Mouse (Mus musculus): ENCODE measurements at regions not wholly inside any gene's neighbourhood (a gene's known extent, or its start where the extent isn't known, plus 50 kb on each side); places are given as distances from the start of the nearest gene placed in this dataset.

- DNase-seq: no peak
Measured at GRCm38 (mm10) chr12:69452986-69453385, 80.7 kb upstream of the Gm9887 start.

DNA sequence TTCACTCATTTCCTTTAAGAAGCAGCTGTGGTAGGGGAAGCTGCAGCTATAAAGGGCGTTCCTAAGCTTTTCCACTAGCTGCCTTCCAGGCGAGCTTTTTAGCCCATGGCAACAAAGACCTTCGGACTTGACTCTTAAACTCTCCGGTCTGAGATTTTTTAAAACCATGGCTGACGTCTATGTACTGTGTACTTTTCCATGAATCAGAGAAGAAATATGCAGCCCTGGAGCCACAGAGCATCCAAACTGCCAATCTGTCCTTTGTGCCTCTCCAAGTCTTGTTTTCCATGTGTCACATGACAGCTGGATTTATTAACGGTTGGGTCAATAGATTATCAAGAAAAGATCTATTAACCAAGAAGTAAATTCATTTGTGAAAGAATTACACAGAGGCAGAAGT lies 78.9 kb upstream of the Gm9887 start:
- DNase-seq: peak; percentile 37

GRCm38 (mm10) chr12:69447962-69448767 lies 75.9 kb upstream of the Gm9887 start:
- DNase-seq: peak; percentile 26

DNA sequence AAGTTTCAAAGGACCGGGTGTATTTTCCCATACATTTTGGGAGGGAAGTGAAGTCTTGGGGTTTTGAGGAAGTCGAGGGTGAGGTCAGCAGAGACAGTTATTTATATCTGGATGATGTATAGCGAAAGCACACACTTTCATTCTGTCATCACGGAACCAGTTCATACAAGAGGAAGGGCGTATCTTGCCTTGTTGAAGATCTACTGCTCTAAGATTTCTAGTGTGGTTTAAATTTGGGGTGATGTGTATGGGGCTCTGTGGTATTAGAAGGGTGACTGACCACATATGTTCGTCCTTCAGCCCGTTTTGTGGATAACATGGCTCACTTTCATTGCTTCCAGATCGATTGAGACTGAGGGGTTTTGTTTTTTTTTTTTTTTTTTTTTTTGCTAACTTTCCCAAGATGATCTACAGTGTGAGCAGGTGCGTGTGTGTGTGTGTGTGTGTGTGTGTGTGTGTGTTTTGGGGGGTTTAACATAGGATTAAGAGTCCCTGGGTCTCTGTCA lies 75.1 kb upstream of the Gm9887 start:
- DNase-seq: no peak

GRCm38 (mm10) chr12:69446468-69447321 lies 74.4 kb upstream of the Gm9887 start:
- DNase-seq: peak; percentile 52

DNA sequence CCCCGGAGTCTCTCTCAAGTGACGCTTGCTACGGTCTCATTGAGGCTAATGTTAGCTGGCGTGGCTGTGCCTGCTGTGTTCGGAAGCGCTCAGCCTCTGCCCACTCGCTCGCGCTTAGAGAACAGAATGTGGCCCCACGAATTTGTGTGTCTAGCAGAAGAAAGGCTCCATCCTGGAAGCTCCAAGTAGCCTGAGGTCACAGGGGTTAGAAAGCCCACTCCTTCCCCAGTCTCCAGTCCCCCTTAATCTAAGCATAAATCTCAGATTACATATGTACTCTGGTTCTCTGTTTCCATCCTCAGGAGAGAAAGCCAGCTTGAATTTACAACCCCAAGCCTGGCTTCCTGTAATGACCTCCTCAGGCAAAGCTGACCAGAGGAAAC lies 73.8 kb upstream of the Gm9887 start:
- DNase-seq: no peak

- no peak for DNase-seq
Measured at GRCm38 (mm10) chr12:69442321-69442720, 70.1 kb upstream of the Gm9887 start.

- DNase-seq: no peak
Measured at GRCm38 (mm10) chr12:69441764-69442163, 69.5 kb upstream of the Gm9887 start.

DNA sequence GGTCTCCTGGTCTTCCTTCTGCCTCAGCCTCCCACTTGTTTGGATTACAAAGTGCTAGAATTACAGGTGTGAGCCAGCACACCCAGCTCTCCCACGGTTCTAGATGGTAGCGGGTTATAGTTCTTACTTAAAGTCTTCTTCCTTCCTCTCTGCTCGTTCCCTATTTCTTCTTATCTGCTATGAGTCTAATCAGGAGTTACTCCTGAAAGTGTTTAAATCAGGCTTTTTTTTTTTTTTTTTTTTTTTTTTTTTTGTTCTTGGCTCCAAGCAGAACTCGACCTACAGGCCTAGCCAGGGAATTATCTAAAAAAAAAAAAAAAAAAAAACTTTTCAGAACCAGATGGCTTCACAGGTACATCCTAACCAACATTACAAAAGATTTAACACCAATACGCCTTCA lies 66.0 kb upstream of the Gm9887 start:
- DNase-seq: no peak

GRCm38 (mm10) chr12:69436839-69437501 lies 64.7 kb upstream of the Gm9887 start:
- no peak for DNase-seq

GRCm38 (mm10) chr12:69434315-69434714 lies 62.1 kb upstream of the Gm9887 start:
- no peak for DNase-seq

DNA sequence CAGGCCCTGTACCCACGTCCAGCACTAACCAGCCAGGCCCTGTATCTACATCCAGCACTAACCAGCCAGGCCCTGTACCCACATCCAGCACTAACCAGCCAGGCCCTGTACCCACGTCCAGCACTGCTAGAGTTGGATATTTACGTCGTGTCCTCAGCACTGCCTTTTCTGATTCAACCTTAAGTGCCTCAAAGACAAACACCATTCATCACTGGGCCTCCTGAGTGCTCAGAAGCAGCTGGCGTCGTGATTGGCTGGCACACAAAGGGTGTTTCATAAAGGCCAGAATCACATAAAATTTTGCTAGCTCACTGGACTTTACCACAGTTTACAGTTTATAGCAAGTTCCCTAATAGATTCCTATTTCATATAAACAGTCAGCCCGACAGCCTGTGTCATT lies 59.8 kb upstream of the Gm9887 start:
- DNase-seq: no peak

DNA sequence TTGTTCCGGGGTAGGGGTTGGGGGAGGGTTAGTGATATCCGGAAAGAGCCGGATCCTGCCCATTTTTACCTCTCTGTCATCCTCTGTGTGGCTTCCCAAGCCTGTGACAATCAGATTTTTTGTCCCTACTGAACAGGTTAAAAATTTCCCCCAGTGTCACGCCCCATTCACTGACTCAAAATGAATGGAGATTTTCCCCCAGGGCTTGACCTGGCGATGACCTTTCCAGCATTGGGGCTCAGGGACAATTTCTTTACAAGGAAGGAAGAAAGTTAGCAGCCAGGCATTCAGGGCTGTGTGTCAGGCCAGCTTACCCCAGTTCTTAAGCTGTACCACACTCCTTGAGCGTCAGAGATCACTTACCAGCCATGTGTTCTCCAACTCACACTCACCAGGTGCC lies 55.9 kb upstream of the Gm9887 start:
- DNase-seq: no peak

- DNase-seq: no peak
Measured at GRCm38 (mm10) chr12:69425610-69426009, 53.4 kb upstream of the Gm9887 start.

DNA sequence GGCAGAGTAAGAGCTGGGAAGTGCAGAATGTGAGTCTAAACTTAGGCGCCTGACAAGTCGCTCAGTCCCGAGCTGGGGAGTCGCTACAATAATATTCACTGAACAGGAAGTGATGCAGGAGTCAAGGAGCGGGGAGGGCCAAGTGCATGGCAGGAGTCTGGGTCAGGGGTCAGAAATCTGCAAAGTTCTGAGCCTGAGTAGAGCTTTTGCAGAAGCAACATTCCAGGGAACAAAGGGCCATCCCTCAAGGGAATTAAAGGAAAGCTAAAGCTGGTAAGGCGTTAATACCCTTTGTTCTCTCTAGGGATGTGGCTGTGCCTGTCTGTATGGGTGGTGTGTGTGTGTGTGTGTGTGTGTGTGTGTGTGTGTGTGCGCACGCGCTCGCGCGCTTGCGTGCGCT lies 52.7 kb upstream of the Gm9887 start:
- peak; percentile 40 for DNase-seq
